Mouse (Mus musculus): ENCODE results near the gene Dhx16. TPM values are rescaled to one million over a fixed set of nuclear protein-coding genes. Genes with fewer than 3 reads are reported as not detected.

Dhx16 gene
- polyA plus RNA-seq (2014; fragmentation: Nextera tagmentation; extraction: Ambion mirVana), result 50.3 and 52.9 TPM in 2 replicates

GRCm38 (mm10) chr17:35879245-35880057, at the start of gene Dhx16:
Dhx16 (plus strand) TSS chr17:35879819.
- peaks cover 7% of the 10 kb centered on the region; the same call in 1 of the 2 replicates for H3K36me3 ChIP-seq (ENCODE audit: control insufficient read depth, insufficient read depth, low read length)
- ATAC-seq (replicated peaks; ENCODE audit: low FRiP score) (peak; percentile 89), DNase-seq (ENCODE audit: low spot score) (peak; percentile 98)
- WGBS, result 5% methylated on average over 65 of the region's 66 CpGs
- H3K4me2 ChIP-seq (ENCODE audit: low read depth, low read length, severe bottlenecking), result peak within 1 kb of the TSS; percentile 76
- no peaks in the 10 kb centered on the region for H3K27me3 ChIP-seq (ENCODE audit: control insufficient read depth, insufficient read depth, low read length)
- H3K9ac ChIP-seq (ENCODE audit: low read length), result peak within 1 kb of the TSS; percentile 84
- H3K4me1 ChIP-seq (replicated peaks; ENCODE audit: control insufficient read depth, insufficient read depth, low read length), result peaks cover 6% of the 10 kb centered on the region
- peak within 1 kb of the TSS; percentile 93 for H3K4me3 ChIP-seq (ENCODE audit: low read depth, low read length)
- no peaks in the 10 kb centered on the region for H3K9me3 ChIP-seq (ENCODE audit: control insufficient read depth, low read length)
- H3K27ac ChIP-seq (ENCODE audit: low read depth, low read length), result 0 out of 2 replicates have a peak within 1 kb of the TSS, but pooled peaks have one; percentile 15

GRCm38 (mm10) chr17:35832400-35833238, 47.0 kb upstream of the Dhx16 start:
- H3K27ac ChIP-seq (ENCODE audit: low read depth, low read length), result no peak overlapping the region
- H3K4me2 ChIP-seq (ENCODE audit: low read depth, low read length, severe bottlenecking), result no peak overlapping the region
- H3K36me3 ChIP-seq (ENCODE audit: control insufficient read depth, insufficient read depth, low read length), result peaks cover 26% of the 10 kb centered on the region
- no peaks in the 10 kb centered on the region for H3K9me3 ChIP-seq (ENCODE audit: control insufficient read depth, low read length)
- WGBS, result 70% methylated on average over 8 of the region's 8 CpGs
- H3K9ac ChIP-seq (ENCODE audit: low read length), result 0 out of 2 replicates have a peak overlapping the region, but pooled peaks have one; percentile 12
- no peak for DNase-seq (ENCODE audit: low spot score)
- peaks cover 18% of the 10 kb centered on the region for H3K4me1 ChIP-seq (replicated peaks; ENCODE audit: control insufficient read depth, insufficient read depth, low read length)
- H3K4me3 ChIP-seq (ENCODE audit: low read depth, low read length), result no peak overlapping the region
- no peaks in the 10 kb centered on the region for H3K27me3 ChIP-seq (ENCODE audit: control insufficient read depth, insufficient read depth, low read length)
- ATAC-seq (replicated peaks; ENCODE audit: low FRiP score), result no peak

DNA sequence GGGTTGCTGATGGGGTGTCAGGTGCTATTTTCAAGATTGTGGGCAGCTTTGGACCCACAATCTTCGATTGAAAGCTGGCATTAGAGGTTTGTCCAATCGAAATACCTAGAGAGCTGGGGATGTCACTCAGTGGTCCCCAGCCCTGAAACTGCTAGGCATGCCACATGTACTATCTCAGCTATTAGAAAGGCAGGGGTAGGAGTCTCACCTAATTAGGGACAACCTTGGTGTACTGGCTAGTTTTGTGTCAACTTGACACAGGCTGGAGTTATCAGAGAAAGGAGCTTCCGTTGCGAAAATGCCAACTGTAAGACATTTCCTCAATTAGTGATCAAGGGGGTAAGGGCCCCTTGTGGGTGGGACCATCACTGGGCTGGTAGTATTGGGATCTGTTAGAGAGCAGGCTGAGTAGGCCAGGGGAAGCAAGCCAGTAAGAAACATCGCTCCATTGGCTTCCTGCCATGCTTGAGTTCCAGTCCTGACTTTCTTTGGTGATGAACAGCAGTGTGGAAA, 46.3 kb upstream of the Dhx16 start:
- Histone ChIP-seq H3K4me3 (ENCODE audit: low read depth, low read length) (no peak overlapping the region), H3K27me3 (ENCODE audit: control insufficient read depth, insufficient read depth, low read length) (no peaks in the 10 kb centered on the region), H3K27ac (ENCODE audit: low read depth, low read length) (no peak overlapping the region), H3K9ac (ENCODE audit: low read length) (no peak overlapping the region), H3K4me2 (ENCODE audit: low read depth, low read length, severe bottlenecking) (no peak overlapping the region), H3K36me3 (ENCODE audit: control insufficient read depth, insufficient read depth, low read length) (peaks cover 24% of the 10 kb centered on the region), H3K4me1 (replicated peaks; ENCODE audit: control insufficient read depth, insufficient read depth, low read length) (peaks cover 18% of the 10 kb centered on the region), H3K9me3 (ENCODE audit: control insufficient read depth, low read length) (no peaks in the 10 kb centered on the region)
- ATAC-seq (replicated peaks; ENCODE audit: low FRiP score), result no peak
- DNase-seq (ENCODE audit: low spot score), result no peak
- 29% methylated on average over 5 of the region's 5 CpGs for WGBS

GRCm38 (mm10) chr17:35833894-35834293, 45.7 kb upstream of the Dhx16 start:
- peaks cover 24% of the 10 kb centered on the region for H3K36me3 ChIP-seq (ENCODE audit: control insufficient read depth, insufficient read depth, low read length)
- peak overlapping the region; percentile 10 for H3K4me3 ChIP-seq (ENCODE audit: low read depth, low read length)
- 54% methylated on average over 5 of the region's 5 CpGs for WGBS
- no peak overlapping the region for H3K27ac ChIP-seq (ENCODE audit: low read depth, low read length)
- DNase-seq (ENCODE audit: low spot score) (no peak), ATAC-seq (replicated peaks; ENCODE audit: low FRiP score) (no peak)
- H3K9ac ChIP-seq (ENCODE audit: low read length), result no peak overlapping the region; the same call in 1 of the 2 replicates
- no peaks in the 10 kb centered on the region for H3K27me3 ChIP-seq (ENCODE audit: control insufficient read depth, insufficient read depth, low read length)
- H3K4me2 ChIP-seq (ENCODE audit: low read depth, low read length, severe bottlenecking), result no peak overlapping the region
- peaks cover 18% of the 10 kb centered on the region for H3K4me1 ChIP-seq (replicated peaks; ENCODE audit: control insufficient read depth, insufficient read depth, low read length)
- H3K9me3 ChIP-seq (ENCODE audit: control insufficient read depth, low read length), result no peaks in the 10 kb centered on the region

DNA sequence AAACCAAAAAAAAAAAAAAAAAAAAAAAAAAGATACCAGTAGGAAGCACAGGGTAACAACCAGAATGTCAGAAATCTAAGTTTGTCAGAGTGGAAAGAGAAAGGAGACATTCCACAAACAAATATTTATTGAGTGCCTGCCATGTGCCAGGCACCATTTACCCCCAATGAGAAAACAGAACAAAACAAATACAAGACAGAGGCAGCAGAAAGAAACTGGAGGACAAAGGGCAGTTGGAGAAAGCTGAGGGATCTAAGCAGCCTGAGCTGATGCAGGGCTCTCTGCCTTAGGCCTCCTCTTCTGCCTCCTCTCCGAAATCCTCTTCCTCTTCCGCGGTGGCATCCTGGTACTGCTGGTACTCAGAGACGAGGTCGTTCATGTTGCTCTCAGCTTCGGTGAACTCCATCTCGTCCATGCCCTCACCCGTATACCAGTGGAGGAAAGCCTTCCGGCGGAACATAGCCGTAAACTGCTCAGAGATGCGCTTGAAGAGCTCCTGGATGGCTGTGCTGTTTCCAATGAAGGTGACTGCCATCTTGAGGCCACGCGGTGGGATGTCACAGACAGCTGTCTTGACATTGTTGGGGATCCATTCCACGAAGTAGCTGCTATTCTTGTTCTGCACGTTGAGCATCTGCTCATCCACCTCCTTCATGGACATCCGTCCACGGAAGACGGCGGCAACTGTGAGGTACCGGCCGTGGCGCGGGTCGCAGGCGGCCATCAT, 44.8 kb upstream of the Dhx16 start:
- H3K4me1 ChIP-seq (replicated peaks; ENCODE audit: control insufficient read depth, insufficient read depth, low read length), result peaks cover 22% of the 10 kb centered on the region
- WGBS, result 82% methylated on average over 26 of the region's 26 CpGs
- no peaks in the 10 kb centered on the region for H3K27me3 ChIP-seq (ENCODE audit: control insufficient read depth, insufficient read depth, low read length)
- H3K4me2 ChIP-seq (ENCODE audit: low read depth, low read length, severe bottlenecking), result peak overlapping the region; percentile 83
- H3K27ac ChIP-seq (ENCODE audit: low read depth, low read length), result no peak overlapping the region
- DNase-seq (ENCODE audit: low spot score) (no peak), ATAC-seq (replicated peaks; ENCODE audit: low FRiP score) (no peak)
- no peaks in the 10 kb centered on the region for H3K9me3 ChIP-seq (ENCODE audit: control insufficient read depth, low read length)
- peak overlapping the region; percentile 76 for H3K4me3 ChIP-seq (ENCODE audit: low read depth, low read length)
- H3K9ac ChIP-seq (ENCODE audit: low read length), result peak overlapping the region; percentile 39
- peaks cover 24% of the 10 kb centered on the region for H3K36me3 ChIP-seq (ENCODE audit: control insufficient read depth, insufficient read depth, low read length)

DNA sequence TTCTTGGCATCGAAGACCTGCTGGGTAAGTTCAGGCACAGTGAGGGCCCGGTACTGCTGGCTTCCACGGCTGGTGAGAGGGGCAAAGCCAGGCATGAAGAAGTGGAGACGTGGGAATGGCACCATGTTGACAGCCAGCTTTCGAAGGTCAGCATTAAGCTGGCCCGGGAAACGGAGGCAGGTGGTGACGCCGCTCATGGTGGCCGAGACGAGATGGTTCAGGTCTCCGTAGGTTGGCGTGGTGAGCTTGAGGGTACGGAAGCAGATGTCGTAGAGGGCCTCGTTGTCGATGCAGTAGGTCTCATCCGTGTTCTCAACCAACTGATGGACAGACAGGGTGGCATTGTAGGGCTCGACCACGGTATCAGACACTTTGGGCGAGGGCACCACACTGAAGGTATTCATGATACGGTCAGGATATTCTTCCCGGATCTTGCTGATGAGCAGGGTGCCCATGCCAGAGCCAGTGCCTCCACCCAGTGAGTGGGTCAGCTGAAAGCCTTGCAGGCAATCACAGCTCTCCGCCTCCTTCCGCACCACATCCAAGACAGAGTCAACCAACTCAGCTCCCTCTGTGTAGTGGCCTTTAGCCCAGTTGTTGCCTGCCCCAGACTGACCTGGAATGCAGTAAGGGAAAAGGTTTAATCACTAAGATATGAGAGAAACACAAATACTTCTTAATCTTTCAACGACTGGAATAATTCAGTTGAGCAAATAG, 44.0 kb upstream of the Dhx16 start:
- Histone ChIP-seq H3K9ac (ENCODE audit: low read length) (peak overlapping the region; percentile 94; the same call in 1 of the 2 replicates), H3K4me2 (ENCODE audit: low read depth, low read length, severe bottlenecking) (peak overlapping the region; percentile 83), H3K4me3 (ENCODE audit: low read depth, low read length) (peak overlapping the region; percentile 76), H3K36me3 (ENCODE audit: control insufficient read depth, insufficient read depth, low read length) (peaks cover 24% of the 10 kb centered on the region), H3K4me1 (replicated peaks; ENCODE audit: control insufficient read depth, insufficient read depth, low read length) (peaks cover 18% of the 10 kb centered on the region), H3K27ac (ENCODE audit: low read depth, low read length) (no peak overlapping the region), H3K9me3 (ENCODE audit: control insufficient read depth, low read length) (no peaks in the 10 kb centered on the region), H3K27me3 (ENCODE audit: control insufficient read depth, insufficient read depth, low read length) (no peaks in the 10 kb centered on the region)
- ATAC-seq (replicated peaks; ENCODE audit: low FRiP score), result no peak
- no peak for DNase-seq (ENCODE audit: low spot score)
- 80% methylated on average over 26 of the region's 26 CpGs for WGBS

DNA sequence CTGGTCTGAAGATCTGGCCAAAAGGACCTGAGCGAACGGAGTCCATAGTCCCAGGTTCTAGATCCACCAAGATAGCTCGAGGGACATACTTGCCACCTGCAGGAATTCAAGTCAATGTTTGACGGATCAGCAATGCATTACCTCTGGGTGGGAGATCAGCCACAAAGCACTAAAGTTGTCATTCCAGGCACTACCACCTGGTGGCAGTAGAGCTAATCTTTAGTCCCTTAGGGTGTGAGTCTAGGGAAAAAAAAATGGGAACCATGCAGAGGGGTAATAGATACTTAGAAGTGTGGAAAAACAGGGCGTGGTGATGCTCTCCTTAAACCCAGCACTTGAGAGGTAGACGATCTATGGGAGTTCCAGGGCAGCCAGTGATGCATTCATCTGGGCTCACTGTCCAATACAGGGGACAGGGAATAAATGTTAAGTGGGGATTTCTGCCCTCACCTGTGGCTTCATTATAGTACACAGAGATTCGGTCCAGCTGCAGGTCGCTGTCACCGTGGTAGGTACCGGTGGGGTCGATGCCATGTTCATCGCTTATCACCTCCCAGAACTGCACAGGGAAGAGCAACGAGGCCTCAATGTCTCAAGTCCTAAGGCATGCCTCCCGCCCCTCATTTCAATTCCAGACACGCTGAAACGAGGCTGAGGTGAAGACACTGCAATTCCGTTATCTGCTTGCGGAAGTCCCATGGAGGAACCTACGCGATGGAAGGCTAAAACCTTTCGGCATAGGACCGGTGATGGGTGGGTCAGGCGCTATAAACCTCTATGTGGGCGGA, 43.2 kb upstream of the Dhx16 start:
- 9% methylated on average over 24 of the region's 24 CpGs for WGBS
- ATAC-seq (replicated peaks; ENCODE audit: low FRiP score), result no peak
- peaks cover 24% of the 10 kb centered on the region for H3K36me3 ChIP-seq (ENCODE audit: control insufficient read depth, insufficient read depth, low read length)

More for the DNA sequence above, 43.2 kb upstream of the Dhx16 start:
- Histone ChIP-seq H3K9me3 (ENCODE audit: control insufficient read depth, low read length) (no peaks in the 10 kb centered on the region), H3K27ac (ENCODE audit: low read depth, low read length) (peak overlapping the region; percentile 97), H3K27me3 (ENCODE audit: control insufficient read depth, insufficient read depth, low read length) (no peaks in the 10 kb centered on the region), H3K4me3 (ENCODE audit: low read depth, low read length) (peak overlapping the region; percentile 76), H3K4me1 (replicated peaks; ENCODE audit: control insufficient read depth, insufficient read depth, low read length) (peaks cover 18% of the 10 kb centered on the region), H3K4me2 (ENCODE audit: low read depth, low read length, severe bottlenecking) (peak overlapping the region; percentile 83), H3K9ac (ENCODE audit: low read length) (peak overlapping the region; percentile 94)
- DNase-seq (ENCODE audit: low spot score), result peak; percentile 89

All from forebrain, embryonic 11.5 days (tissue).